Mouse (Mus musculus) forebrain, postnatal 0 days (tissue): ENCODE data around the gene Stac2. TPM values are rescaled to one million over a fixed set of nuclear protein-coding genes. Genes with fewer than 3 reads are reported as not detected.

Experiments used
- ATAC-seq: fragments of 200-750 bp; cut with Nextera tagmentation; 2 replicates; pipeline ENCODE4 v1.8.0; 2017; ENCODE audit warnings: mild to moderate bottlenecking, moderate library complexity
- DNase-seq: peaks from one replicate; pipeline ENCODE4 v3.0.0-alpha.2; 2015
- H3K27ac ChIP-seq: fragments of 300-500 bp; sonication (generic); 2 replicates; pipeline ENCODE4 v1.5.1; 2014; ENCODE audit warnings: low read depth, mild to moderate bottlenecking, antibody characterized with exemption, low read length, moderate library complexity, mixed read lengths
- H3K27me3 ChIP-seq: fragments of 300-500 bp; sonication (generic); 2 replicates; pipeline ENCODE4 v1.6.1; 2014; ENCODE audit warnings: mild to moderate bottlenecking, low read length, mixed read lengths; ENCODE audit not compliant: insufficient read depth
- H3K36me3 ChIP-seq: fragments of 300-500 bp; sonication (generic); 2 replicates; pipeline ENCODE4 v1.6.1; 2014; ENCODE audit warnings: mild to moderate bottlenecking, moderate library complexity; ENCODE audit not compliant: insufficient read depth
- H3K4me1 ChIP-seq: fragments of 300-500 bp; sonication (generic); 2 replicates; pipeline ENCODE4 v1.6.1; 2014; ENCODE audit warnings: antibody characterized with exemption; ENCODE audit not compliant: insufficient read depth
- H3K4me2 ChIP-seq: fragments of 300-500 bp; sonication (generic); 2 replicates; pipeline ENCODE4 v1.6.1; 2014; ENCODE audit warnings: low read depth, mild to moderate bottlenecking, moderate library complexity
- H3K4me3 ChIP-seq: fragments of 300-500 bp; sonication (generic); 2 replicates; pipeline ENCODE4 v1.5.1; 2014; ENCODE audit warnings: low read depth, low read length, mixed read lengths
- H3K9ac ChIP-seq: fragments of 300-500 bp; sonication (generic); 2 replicates; pipeline ENCODE4 v1.6.1; 2014; ENCODE audit warnings: mild to moderate bottlenecking
- H3K9me3 ChIP-seq: fragments of 300-500 bp; sonication (generic); 2 replicates; pipeline ENCODE4 v1.6.1; 2016; ENCODE audit warnings: low read length
- CTCF ChIP-seq: sonication (generic); IDR thresholded peaks from 2 replicates; pipeline ENCODE4 v1.5.1; 2016; ENCODE audit warnings: antibody characterized with exemption, control low read depth, low read depth
- WGBS: fragments of 180-500 bp; shearing (Covaris S2); extraction: QIAGEN DNeasy Blood & Tissue Kit; methylation state at CpG from one replicate; pipeline ENCODE4 v1.1.7; 2014; 5-methylcytosine and 5-hydroxymethylcytosine counted together
- polyA plus RNA-seq: library from polyadenylated mRNA; unstranded; fragments of >200 nt; fragmentation: Nextera tagmentation; extraction: Ambion mirVana; gene quantifications from 2 replicates; pipeline ENCODE4 v1.2.1, GENCODE M21; 2015
- total RNA-seq: library from RNA; depleted of rRNA; stranded (reverse); fragments of >200 nt; gene quantifications from 2 replicates; pipeline ENCODE4 v1.2.3, GENCODE M21; 2014

Stac2 gene
- total and polyA plus RNA-seq, 2 experiments from 2014 or later, result 2.0 to 2.8 TPM

GRCm38 (mm10) chr11:98005686-98006085 lies 47.6 kb downstream of the Stac2 start:
- ATAC-seq, result no peak
- Histone ChIP-seq H3K9me3 (no peaks in the 10 kb centered on the region), H3K27me3 (no peaks in the 10 kb centered on the region), H3K4me2 (no peak overlapping the region), H3K27ac (no peak overlapping the region), H3K9ac (no peak overlapping the region), H3K4me1 (no peaks in the 10 kb centered on the region), H3K4me3 (no peak overlapping the region), H3K36me3 (peaks cover 79% of the 10 kb centered on the region)
- WGBS, result 83% methylated on average over 10 of the region's 10 CpGs
- DNase-seq, result no peak
- no peak for TF ChIP-seq CTCF

GRCm38 (mm10) chr11:98005076-98005475 lies 48.2 kb downstream of the Stac2 start:
- DNase-seq, result no peak
- Histone ChIP-seq H3K36me3 (peaks cover 73% of the 10 kb centered on the region), H3K27me3 (no peaks in the 10 kb centered on the region), H3K9me3 (no peaks in the 10 kb centered on the region), H3K27ac (no peak overlapping the region), H3K9ac (no peak overlapping the region), H3K4me3 (no peak overlapping the region), H3K4me2 (no peak overlapping the region), H3K4me1 (no peaks in the 10 kb centered on the region)
- 60% methylated on average over 13 of the region's 13 CpGs for WGBS
- no peak; the same call in 1 of the 2 replicates for ATAC-seq
- no peak for TF ChIP-seq CTCF

- Histone ChIP-seq H3K27me3 (no peaks in the 10 kb centered on the region), H3K4me3 (no peak overlapping the region), H3K4me2 (no peak overlapping the region), H3K9me3 (no peaks in the 10 kb centered on the region), H3K36me3 (peaks cover 64% of the 10 kb centered on the region), H3K27ac (0 out of 2 replicates have a peak overlapping the region, but pooled peaks have one; percentile 35), H3K4me1 (no peaks in the 10 kb centered on the region), H3K9ac (no peak overlapping the region)
- WGBS, result 59% methylated on average over 8 of the region's 8 CpGs
- no peak for ATAC-seq
- no peak for DNase-seq
- TF ChIP-seq CTCF, result no peak
Observed at GRCm38 (mm10) chr11:98004161-98004560, 49.1 kb downstream of the Stac2 start.

GRCm38 (mm10) chr11:98003171-98003671 lies 50.0 kb downstream of the Stac2 start:
- H3K4me1 ChIP-seq, result no peaks in the 10 kb centered on the region
- H3K9me3 ChIP-seq, result no peaks in the 10 kb centered on the region
- no peak overlapping the region; the same call in 1 of the 2 replicates for H3K27ac ChIP-seq
- H3K4me2 ChIP-seq, result 0 out of 2 replicates have a peak overlapping the region, but pooled peaks have one; percentile 1
- no peak for TF ChIP-seq CTCF
- H3K9ac ChIP-seq, result no peak overlapping the region
- no peak overlapping the region for H3K4me3 ChIP-seq
- DNase-seq (no peak), ATAC-seq (peak; percentile 40; the same call in 1 of the 2 replicates)
- peaks cover 54% of the 10 kb centered on the region for H3K36me3 ChIP-seq
- 32% methylated on average over 17 of the region's 17 CpGs for WGBS
- H3K27me3 ChIP-seq, result no peaks in the 10 kb centered on the region

- TF ChIP-seq CTCF, result peak; percentile 84
- Histone ChIP-seq H3K27me3 (no peaks in the 10 kb centered on the region), H3K4me2 (0 out of 2 replicates have a peak overlapping the region, but pooled peaks have one; percentile 1), H3K9me3 (no peaks in the 10 kb centered on the region), H3K9ac (no peak overlapping the region), H3K27ac (no peak overlapping the region), H3K4me3 (no peak overlapping the region), H3K36me3 (peaks cover 49% of the 10 kb centered on the region), H3K4me1 (no peaks in the 10 kb centered on the region)
- WGBS, result 12% methylated on average over 12 of the region's 12 CpGs
- DNase-seq (peak; percentile 80), ATAC-seq (peak; percentile 69)
Observed at GRCm38 (mm10) chr11:98002627-98003026, 50.6 kb downstream of the Stac2 start.

GRCm38 (mm10) chr11:98001986-98002385 lies 51.3 kb downstream of the Stac2 start:
- Histone ChIP-seq H3K9ac (no peak overlapping the region), H3K27me3 (no peaks in the 10 kb centered on the region), H3K9me3 (no peaks in the 10 kb centered on the region), H3K4me2 (no peak overlapping the region), H3K4me3 (no peak overlapping the region), H3K36me3 (peaks cover 43% of the 10 kb centered on the region), H3K4me1 (no peaks in the 10 kb centered on the region), H3K27ac (no peak overlapping the region)
- no peak for DNase-seq
- no peak for ATAC-seq
- 57% methylated on average over 6 of the region's 6 CpGs for WGBS
- no peak for TF ChIP-seq CTCF

- 40% methylated on average over 11 of the region's 11 CpGs for WGBS
- H3K27ac ChIP-seq, result no peak overlapping the region
Observed at GRCm38 (mm10) chr11:98001351-98001824, 51.9 kb downstream of the Stac2 start.

More at GRCm38 (mm10) chr11:98001351-98001824, 51.9 kb downstream of the Stac2 start:
- Histone ChIP-seq H3K27me3 (no peaks in the 10 kb centered on the region), H3K4me2 (no peak overlapping the region), H3K4me3 (no peak overlapping the region), H3K4me1 (no peaks in the 10 kb centered on the region), H3K9me3 (no peaks in the 10 kb centered on the region), H3K36me3 (peaks cover 40% of the 10 kb centered on the region), H3K9ac (no peak overlapping the region)
- DNase-seq, result no peak
- ATAC-seq, result no peak
- TF ChIP-seq CTCF, result no peak
